Mouse (Mus musculus) embryonic fibroblast, embryonic 13.5 days (primary cell): Measurements from ENCODE around the gene Twf2. TPM values are rescaled to one million over a fixed set of nuclear protein-coding genes. Genes with fewer than 3 reads are reported as not detected.

Source experiments
- H3K27ac ChIP-seq: 2 replicates; pipeline ENCODE4 v1.5.1; 2012; ENCODE audit warnings: low read length, control low read depth, inconsistent platforms; ENCODE audit not compliant: insufficient read depth
- H3K4me1 ChIP-seq: 2 replicates; pipeline ENCODE4 v1.6.1; 2011; ENCODE audit warnings: low read length; ENCODE audit not compliant: control insufficient read depth, insufficient read depth
- H3K4me3 ChIP-seq: 2 replicates; pipeline ENCODE4 v1.5.1; 2011; ENCODE audit warnings: mild to moderate bottlenecking, control low read depth, low read length; ENCODE audit not compliant: insufficient read depth
- CTCF ChIP-seq: IDR thresholded peaks from 2 replicates; pipeline ENCODE4 v1.5.1; 2011; ENCODE audit warnings: mild to moderate bottlenecking, control low read depth, low read length, moderate library complexity, borderline replicate concordance; ENCODE audit not compliant: insufficient read depth
- POLR2A ChIP-seq: IDR thresholded peaks from 2 replicates; pipeline ENCODE4 v1.6.1; 2011; ENCODE audit warnings: low read depth, mild to moderate bottlenecking, control low read depth, low read length, moderate library complexity
- polyA plus RNA-seq: library from polyadenylated mRNA; stranded (reverse); fragments of >200 nt; gene quantifications from 2 replicates; pipeline ENCODE4 v1.2.4, GENCODE M21; 2011; ENCODE audit warnings: low read depth; ENCODE audit not compliant: missing spikeins, insufficient read length

Twf2 gene
- polyA plus RNA-seq, 1 experiment = 17.6 TPM

DNA sequence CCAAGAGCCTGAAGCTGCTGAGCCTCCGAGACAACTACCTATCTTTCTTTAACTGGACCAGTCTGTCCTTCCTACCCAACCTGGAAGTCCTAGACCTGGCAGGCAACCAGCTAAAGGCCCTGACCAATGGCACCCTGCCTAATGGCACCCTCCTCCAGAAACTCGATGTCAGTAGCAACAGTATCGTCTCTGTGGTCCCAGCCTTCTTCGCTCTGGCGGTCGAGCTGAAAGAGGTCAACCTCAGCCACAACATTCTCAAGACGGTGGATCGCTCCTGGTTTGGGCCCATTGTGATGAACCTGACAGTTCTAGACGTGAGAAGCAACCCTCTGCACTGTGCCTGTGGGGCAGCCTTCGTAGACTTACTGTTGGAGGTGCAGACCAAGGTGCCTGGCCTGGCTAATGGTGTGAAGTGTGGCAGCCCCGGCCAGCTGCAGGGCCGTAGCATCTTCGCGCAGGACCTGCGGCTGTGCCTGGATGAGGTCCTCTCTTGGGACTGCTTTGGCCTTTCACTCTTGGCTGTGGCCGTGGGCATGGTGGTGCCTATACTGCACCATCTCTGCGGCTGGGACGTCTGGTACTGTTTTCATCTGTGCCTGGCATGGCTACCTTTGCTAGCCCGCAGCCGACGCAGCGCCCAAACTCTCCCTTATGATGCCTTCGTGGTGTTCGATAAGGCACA, 22.7 kb downstream of the Twf2 start:
- Histone ChIP-seq H3K4me1 (0 out of 2 replicates have a peak, but pooled peaks cover 2% of the 10 kb centered on the region), H3K4me3 (no peak overlapping the region), H3K27ac (no peak overlapping the region)
- TF ChIP-seq POLR2A (no peak), CTCF (no peak)

DNA sequence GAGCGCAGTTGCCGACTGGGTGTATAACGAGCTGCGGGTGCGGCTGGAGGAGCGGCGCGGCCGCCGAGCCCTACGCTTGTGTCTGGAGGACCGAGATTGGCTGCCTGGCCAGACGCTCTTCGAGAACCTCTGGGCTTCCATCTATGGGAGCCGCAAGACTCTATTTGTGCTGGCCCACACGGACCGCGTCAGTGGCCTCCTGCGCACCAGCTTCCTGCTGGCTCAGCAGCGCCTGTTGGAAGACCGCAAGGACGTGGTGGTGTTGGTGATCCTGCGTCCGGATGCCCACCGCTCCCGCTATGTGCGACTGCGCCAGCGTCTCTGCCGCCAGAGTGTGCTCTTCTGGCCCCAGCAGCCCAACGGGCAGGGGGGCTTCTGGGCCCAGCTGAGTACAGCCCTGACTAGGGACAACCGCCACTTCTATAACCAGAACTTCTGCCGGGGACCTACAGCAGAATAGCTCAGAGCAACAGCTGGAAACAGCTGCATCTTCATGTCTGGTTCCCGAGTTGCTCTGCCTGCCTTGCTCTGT, 23.3 kb downstream of the Twf2 start:
- TF ChIP-seq CTCF (no peak), POLR2A (no peak)
- 0 out of 2 replicates have a peak, but pooled peaks cover 2% of the 10 kb centered on the region for H3K4me1 ChIP-seq
- H3K4me3 ChIP-seq = no peak overlapping the region
- no peak overlapping the region for H3K27ac ChIP-seq

DNA sequence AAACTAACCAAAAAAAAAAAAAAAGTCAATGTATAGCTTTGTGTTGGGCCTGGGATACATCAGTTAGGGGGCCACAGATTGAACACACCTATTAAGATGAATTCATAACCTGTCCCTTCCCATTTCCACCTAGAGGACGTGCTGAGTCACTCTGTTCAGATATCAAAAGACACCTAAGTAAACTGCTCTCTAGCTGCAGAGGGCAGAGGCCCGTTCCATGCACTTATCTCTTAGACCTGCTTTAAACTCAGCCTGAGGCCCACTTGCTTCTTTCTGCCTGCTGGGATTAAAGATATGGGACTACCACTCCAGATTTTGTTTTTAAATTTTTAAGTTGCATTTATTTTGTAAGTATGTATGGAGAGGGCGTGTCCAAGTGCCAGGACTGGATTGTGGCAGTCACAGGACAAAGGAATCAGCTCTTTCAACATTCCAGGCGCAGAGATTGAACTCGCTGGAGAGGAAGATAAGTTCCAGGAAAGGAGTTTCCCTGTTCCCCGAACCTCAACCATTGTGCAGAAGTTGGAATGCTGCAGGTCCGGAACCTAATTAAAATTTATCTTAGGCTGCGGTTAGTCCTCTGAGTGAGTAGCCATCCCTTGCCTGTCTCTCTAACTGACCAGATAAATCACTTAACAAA, 25.0 kb downstream of the Twf2 start:
- Histone ChIP-seq H3K4me3 (no peak overlapping the region), H3K4me1 (0 out of 2 replicates have a peak, but pooled peaks cover 2% of the 10 kb centered on the region), H3K27ac (no peak overlapping the region)
- TF ChIP-seq POLR2A (no peak), CTCF (no peak)

DNA sequence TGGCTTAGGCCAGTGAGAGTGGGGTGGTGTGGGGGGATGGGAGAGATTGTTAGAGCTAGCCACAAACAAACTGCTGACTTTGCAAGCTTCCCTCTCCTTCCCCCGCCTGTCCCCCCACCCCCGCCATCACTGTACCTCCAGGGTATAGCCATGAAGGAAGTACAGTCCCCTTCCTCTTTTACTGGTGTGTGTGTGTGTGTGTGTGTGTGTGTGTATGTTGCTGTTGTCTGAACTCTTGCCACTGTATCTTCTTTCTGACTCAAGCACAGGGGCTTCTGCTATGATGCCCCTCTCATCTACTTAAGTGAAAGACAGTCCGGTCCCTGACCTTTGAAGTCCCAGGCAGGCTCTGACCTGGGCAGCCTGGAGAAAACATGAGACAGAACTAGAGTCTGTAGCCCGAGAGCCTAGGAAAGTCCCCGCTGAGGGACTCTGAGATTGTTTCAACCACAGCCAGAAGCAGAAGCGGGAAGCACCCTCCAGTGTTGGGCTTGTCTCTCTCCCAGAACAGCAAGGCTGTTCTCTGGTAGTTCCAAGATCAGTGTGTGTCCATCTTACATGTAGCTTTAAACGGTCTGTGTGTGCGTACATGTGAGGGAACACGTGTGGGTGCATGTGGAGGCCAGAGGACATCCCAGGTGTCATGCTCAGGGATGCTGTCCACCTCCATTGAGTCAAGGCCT, 27.3 kb downstream of the Twf2 start:
- H3K4me1 ChIP-seq = 0 out of 2 replicates have a peak, but pooled peaks cover 2% of the 10 kb centered on the region
- H3K27ac ChIP-seq = no peak overlapping the region
- no peak overlapping the region for H3K4me3 ChIP-seq
- TF ChIP-seq POLR2A (no peak), CTCF (no peak)

DNA sequence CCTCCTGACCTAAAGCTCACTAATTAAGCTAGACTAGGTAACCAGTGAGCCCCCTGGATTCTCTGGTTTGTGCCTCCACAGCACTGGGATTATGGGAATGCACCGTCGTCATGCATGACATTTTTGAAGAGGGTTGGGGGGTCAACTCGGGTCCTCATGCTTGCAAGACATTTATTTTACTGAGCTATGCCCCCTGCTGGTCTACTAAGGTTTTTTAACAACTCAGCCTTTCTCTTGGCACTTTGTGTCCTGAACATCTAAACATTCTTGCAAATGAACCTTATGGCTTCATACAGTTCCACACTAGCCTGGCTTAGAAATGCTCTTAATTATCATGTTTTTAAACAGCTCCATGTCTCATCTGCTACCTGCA, 27.8 kb downstream of the Twf2 start:
- no peak overlapping the region for H3K4me3 ChIP-seq
- H3K4me1 ChIP-seq = 0 out of 2 replicates have a peak, but pooled peaks cover 2% of the 10 kb centered on the region
- no peak overlapping the region for H3K27ac ChIP-seq
- no peak for TF ChIP-seq CTCF

DNA sequence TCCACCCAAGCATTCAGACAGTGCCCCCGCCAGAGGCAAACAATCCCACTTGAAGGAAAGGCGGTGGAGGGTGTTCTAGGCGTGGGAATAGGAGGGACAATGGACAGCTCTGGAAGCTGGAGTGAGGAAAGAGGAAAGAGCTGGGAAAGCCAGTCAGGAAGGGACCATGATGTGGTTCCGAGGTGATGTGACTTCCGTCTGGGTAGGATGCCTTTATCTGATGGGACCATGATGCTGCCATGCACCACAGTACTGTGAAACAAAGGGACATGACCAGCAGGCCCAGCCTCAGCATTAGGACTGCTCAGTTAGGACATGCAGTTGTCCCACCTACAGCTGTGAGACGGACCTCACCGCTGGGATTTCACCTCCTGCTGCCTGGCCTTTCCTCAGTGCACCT, 28.3 kb downstream of the Twf2 start:
- no peak overlapping the region for H3K4me3 ChIP-seq

DNA sequence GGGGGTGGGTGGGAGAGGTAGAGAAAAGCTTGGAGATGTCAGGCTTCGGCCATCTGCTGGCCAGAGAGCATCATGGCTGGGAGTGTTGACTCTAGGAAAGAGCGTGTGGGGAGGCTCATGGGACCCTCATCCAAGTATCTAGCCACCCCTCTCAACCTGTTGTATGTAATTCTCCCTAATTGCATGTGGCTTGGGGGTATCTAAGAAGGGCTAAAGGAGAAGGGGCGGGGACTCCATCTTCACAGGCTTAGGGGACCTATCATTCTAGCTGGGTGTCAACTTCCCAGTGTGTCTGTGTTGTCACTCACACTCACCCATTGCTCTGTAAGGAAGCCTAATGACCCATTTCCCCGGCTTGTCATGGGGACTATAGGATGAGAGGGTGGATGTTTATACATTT, 28.9 kb downstream of the Twf2 start:
- Histone ChIP-seq H3K27ac (no peak overlapping the region), H3K4me3 (no peak overlapping the region), H3K4me1 (no peaks in the 10 kb centered on the region)
- TF ChIP-seq POLR2A (no peak), CTCF (no peak)

More for the DNA sequence above, 28.3 kb downstream of the Twf2 start:
- H3K4me1 ChIP-seq = 0 out of 2 replicates have a peak, but pooled peaks cover 2% of the 10 kb centered on the region
- no peak overlapping the region for H3K27ac ChIP-seq
- TF ChIP-seq CTCF = no peak
- no peak for TF ChIP-seq POLR2A

DNA sequence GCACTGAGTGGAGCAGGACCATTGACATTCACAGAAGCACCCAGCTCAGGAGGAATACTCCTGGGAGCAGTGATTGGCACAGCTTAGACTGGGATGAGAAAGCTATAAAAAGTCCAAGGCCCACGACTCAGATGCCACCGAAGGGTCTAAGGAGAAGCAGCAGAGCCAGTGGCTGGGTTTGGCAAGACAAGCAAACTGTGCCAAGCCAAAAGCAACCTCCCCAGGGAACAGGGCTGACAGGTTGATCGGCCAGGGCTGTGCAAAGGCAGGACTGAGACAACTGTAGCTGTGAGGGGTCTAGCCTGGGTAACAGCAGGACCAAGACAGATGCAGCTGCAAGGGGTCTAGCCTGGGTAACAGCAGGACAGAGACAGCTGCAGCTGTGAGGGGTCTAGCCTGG, 30.0 kb downstream of the Twf2 start:
- H3K4me3 ChIP-seq = no peak overlapping the region
- no peak for TF ChIP-seq POLR2A
- no peak for TF ChIP-seq CTCF
- H3K27ac ChIP-seq = no peak overlapping the region
- no peaks in the 10 kb centered on the region for H3K4me1 ChIP-seq

DNA sequence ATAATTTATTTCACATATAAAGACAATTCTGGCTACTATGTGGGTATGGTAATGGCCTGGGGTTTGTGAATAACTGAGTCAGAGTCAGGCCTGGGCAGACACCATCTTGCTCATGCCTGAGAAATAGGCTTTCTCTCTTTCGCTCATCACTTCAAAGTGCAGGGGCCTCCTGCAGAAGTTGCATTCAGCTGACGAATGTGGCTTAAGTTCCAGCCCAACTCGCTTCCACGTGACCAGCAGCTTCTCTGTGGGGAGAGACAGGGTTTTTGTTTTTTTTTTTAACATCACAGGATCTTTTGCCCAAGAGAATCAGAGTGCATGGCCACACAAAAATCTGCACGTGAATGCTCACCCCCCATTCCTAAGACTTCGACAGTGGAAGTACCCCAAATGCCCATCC, 31.0 kb downstream of the Twf2 start:
- H3K4me1 ChIP-seq = no peaks in the 10 kb centered on the region
- H3K4me3 ChIP-seq = no peak overlapping the region
- TF ChIP-seq CTCF (no peak), POLR2A (no peak)
- no peak overlapping the region for H3K27ac ChIP-seq

DNA sequence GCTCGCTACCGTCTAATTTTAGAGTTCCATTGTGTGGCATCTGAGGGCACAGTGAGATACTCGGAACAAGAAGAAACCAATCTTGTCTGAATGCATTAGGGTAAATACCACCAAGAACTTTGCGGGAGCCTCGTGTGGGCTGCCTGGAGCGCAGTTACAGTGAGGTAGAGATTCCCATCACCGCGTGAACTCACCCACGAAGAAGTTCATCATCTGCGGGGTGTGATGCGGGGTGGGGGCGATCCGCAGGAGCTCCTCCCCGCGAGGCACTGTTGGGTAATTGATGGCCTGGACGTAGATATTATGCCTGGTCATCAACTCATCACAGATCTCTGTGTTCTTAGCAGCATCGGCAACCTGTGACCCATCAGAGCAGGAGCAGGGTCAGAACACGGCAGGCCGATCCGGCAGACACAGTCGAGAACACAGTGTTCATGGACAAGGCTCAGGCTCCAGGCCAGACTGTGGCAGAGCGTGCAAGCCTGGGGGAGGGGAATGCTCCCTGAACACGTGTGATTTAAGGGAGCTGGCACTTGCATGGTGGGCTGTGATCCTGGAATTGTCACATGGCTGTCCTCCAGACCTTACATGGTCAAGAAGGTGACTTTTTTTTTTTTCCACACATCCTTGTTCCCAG, 32.4 kb downstream of the Twf2 start:
- H3K27ac ChIP-seq = no peak overlapping the region
- no peak for TF ChIP-seq CTCF
- TF ChIP-seq POLR2A = no peak
- no peaks in the 10 kb centered on the region for H3K4me1 ChIP-seq
- no peak overlapping the region for H3K4me3 ChIP-seq
